Mouse (Mus musculus) frontal cortex, postnatal 10 days (tissue): ENCODE data around the gene Olfr307.
"Not testable (repeated sequence)": the region's sequence is repeated elsewhere in the genome, so short reads cannot be mapped to it uniquely, and the experiment has no call there.

Experiments used
- DNase-seq, 2 experiments: peaks; one replicate each; pipeline ENCODE4 v3.0.0; 2022; ENCODE audit warnings: low spot score in 2 of 2, mixed read lengths in 1 of 2

Olfr307 gene

DNA sequence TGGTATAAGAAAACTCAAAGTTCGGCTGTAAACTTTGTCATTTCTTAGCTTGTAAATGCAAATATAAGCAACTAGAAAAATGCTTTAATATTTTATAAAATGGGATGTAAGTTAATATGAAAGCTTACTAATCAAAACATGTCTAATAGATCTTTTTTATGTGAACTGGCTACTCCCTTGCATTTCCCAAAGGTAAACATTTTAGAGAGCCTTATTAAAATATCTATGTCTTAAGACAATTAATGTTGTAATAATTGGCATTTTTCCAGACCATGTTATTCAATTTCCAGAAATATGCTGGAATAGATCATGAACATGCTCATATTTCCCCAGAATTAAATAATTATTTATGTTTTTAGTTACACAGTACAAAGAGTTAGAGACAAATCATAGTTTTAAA, at the start of gene Olfr307:
TSS of gene Olfr307 (minus strand) at position 101 of the 400 bp plus-strand sequence.
- no peak for DNase-seq

GRCm38 (mm10) chr7:86386558-86386957, 49.2 kb upstream of the Olfr307 start, which contains the start of gene Olfr304:
Olfr304 (minus strand) TSS chr7:86386658.
- no peak for DNase-seq

GRCm38 (mm10) chr7:86385769-86386168, 48.4 kb upstream of the Olfr307 start:
- no peak for DNase-seq

GRCm38 (mm10) chr7:86366828-86367227, 29.4 kb upstream of the Olfr307 start, which contains the start of gene Olfr305:
Olfr305 (minus strand) TSS chr7:86366928.
- DNase-seq = no peak

GRCm38 (mm10) chr7:86346296-86346695, 8.9 kb upstream of the Olfr307 start:
- not testable (repeated sequence) for DNase-seq

DNA sequence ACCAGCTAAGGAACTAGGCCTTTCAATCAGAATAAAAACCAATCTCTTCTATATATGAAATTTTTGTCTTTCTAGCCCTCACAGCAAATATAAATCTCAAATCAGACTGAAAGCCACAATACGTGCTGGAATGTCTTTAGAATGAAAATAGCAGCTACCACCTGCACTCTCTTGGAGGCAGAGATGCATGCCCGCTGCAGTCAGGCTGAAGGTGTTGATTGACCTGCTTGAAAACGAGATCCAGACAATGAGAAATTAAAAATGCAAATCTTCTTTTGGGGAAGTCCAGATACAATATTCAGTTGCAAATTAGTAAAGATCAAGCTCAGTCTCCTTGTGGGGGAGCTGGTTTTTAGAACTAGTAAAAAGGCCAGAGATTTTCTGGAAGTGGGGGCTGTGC, 6.9 kb upstream of the Olfr307 start:
- no peak for DNase-seq

GRCm38 (mm10) chr7:86342881-86343565, 5.6 kb upstream of the Olfr307 start:
- DNase-seq = no peak

DNA sequence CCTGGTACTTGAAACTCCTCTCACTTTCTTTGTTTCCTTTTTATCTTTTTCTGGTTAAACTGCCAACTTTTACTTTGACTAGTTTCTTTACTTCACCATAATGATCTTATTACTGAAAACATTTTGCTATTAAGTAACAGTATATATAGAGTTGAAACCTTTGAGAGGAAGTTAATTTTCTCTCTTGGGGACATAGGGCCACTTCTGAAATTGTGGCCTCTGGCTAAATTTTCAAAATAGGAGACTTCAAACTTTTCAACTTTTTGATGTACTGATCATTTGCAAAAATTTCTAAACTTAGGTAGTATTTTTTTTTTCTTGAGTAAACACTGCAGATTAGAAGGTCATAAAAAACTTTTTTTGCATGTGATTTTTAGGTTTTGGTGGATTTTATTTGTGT, 11.9 kb downstream of the Olfr307 start, which contains the start of gene Olfr308:
TSS of gene Olfr308 (minus strand) at position 101 of the 400 bp plus-strand sequence.
- no peak for DNase-seq

DNA sequence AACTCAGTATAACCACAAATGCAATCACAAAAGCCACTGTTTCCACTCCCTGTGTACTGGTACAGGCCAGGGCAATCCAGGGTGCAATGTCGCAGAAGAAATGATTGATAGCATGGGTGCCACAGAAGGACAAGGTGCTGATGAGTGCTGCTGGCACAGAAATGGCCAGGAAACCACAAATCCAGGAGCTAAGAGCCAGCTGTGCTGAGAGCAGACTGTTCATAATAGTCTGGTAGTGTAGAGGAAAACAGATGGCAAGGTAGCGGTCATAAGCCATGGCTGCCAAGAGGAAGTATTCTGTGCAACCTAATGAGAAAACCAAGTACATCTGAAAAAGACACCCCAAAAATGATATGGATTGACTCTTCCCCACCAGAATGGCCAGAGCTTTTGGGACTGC, 16.1 kb downstream of the Olfr307 start:
- DNase-seq = no peak

GRCm38 (mm10) chr7:86313608-86314007, 23.8 kb downstream of the Olfr307 start, which contains the start of gene Olfr309:
Olfr309 (minus strand) TSS chr7:86313708.
- no peak for DNase-seq
